Mouse (Mus musculus) olfactory bulb, adult 2 months (tissue): ENCODE results near the gene Cdcp1. TPM values are rescaled to one million over a fixed set of nuclear protein-coding genes. Genes with fewer than 3 reads are reported as not detected.

Experiments used
- H3K27ac ChIP-seq: fragments of 200-500 bp; 2 replicates; pipeline ENCODE4 v1.5.1; 2012; ENCODE audit warnings: low read depth, low read length; ENCODE audit not compliant: insufficient read depth
- H3K4me1 ChIP-seq: fragments of 200-500 bp; 2 replicates; pipeline ENCODE4 v1.6.1; 2012; ENCODE audit warnings: low read length; ENCODE audit not compliant: control insufficient read depth, insufficient read depth
- H3K4me3 ChIP-seq: fragments of 200-500 bp; 2 replicates; pipeline ENCODE4 v1.5.1; 2012; ENCODE audit warnings: mild to moderate bottlenecking, low read depth, low read length, moderate library complexity; ENCODE audit not compliant: insufficient read depth
- CTCF ChIP-seq: fragments of 200-500 bp; IDR thresholded peaks from 2 replicates; pipeline ENCODE4 v1.5.1; 2012; ENCODE audit warnings: low read depth, mild to moderate bottlenecking, low read length, moderate library complexity; ENCODE audit not compliant: insufficient read depth
- POLR2A ChIP-seq: fragments of 200-500 bp; IDR thresholded peaks from 2 replicates; pipeline ENCODE4 v1.6.1; 2012; ENCODE audit warnings: mild to moderate bottlenecking, low read depth, low read length, moderate library complexity; ENCODE audit not compliant: insufficient read depth
- WGBS: fragments of 180-500 bp; shearing (Covaris S2); methylation state at CpG from one replicate; pipeline ENCODE4 v1.1.7; 2018; 5-methylcytosine and 5-hydroxymethylcytosine counted together
- polyA plus RNA-seq: library from polyadenylated mRNA; stranded (reverse); fragments of >200 nt; gene quantifications from 2 replicates; pipeline ENCODE4 v1.2.4, GENCODE M21; 2012; ENCODE audit warnings: low replicate concordance; ENCODE audit not compliant: missing spikeins, insufficient read depth, insufficient read length

The Cdcp1 gene
- polyA plus RNA-seq, 1 experiment = not detected

DNA sequence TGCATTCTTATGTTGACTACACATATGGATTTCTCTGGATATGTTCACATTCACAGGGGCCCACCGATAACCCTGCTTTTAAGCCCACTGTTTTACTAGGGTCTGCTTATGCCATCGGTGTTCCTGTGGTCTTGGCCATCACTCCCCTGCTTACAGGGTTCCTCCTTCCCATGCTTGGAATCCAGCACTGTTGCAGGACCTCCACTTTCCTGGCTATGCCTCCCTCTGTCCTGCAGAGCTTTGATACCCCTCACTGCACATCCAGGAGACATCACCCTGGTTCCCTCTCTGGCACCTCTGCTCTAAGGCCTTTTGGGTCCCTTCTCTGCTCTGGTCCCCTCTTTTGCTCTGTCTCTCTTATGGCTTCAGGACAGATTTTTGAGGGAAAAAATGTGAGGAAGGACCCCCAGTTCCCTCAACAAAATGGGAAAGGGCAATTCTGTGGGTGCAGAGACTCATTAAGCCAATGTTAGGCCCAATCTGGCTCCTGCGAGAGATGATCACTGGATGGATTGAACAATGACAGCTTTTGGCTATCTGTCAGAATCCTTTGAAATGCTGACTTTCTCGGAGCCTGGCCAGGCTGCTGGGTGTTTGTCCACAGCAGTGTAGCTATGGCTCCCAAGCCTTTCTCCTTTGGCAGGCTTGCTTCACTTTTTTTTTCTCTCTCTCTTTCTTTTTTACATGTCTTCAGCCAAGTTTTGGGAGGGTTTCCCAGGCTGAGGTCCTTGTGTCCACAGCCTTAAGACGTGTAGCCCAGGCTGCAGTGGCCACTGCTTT lies 65.4 kb downstream of the Cdcp1 start, which contains the start of gene Clec3b:
TSS of gene Clec3b (plus strand) at position 706 of the 780 bp plus-strand sequence.
- TF ChIP-seq CTCF = no peak
- no peak for TF ChIP-seq POLR2A
- Histone ChIP-seq H3K4me3 (no peak within 1 kb of the TSS), H3K4me1 (no peaks in the 10 kb centered on the region), H3K27ac (no peak within 1 kb of the TSS)
- 73% methylated on average over 5 of the region's 5 CpGs for WGBS

DNA sequence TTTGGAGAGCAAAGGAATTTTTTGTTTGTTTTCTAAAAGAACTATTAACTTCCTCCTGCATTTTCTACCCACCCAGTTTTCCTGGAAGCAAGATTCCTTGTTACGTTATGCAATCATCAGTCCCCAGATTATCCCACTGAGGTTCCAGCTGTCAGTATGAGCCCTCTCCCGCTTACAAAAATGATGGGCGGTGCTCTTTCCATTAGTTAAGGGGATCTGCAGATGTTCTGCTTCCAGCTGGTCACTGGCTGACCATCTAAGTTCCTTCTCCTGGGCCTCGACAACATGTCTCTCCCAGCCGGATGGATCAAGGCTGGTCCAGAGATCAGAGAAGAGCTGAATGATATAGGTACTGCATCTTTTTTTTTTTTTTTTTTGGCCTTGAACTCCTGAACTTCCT lies 67.4 kb downstream of the Cdcp1 start:
- TF ChIP-seq CTCF (no peak), POLR2A (no peak)

DNA sequence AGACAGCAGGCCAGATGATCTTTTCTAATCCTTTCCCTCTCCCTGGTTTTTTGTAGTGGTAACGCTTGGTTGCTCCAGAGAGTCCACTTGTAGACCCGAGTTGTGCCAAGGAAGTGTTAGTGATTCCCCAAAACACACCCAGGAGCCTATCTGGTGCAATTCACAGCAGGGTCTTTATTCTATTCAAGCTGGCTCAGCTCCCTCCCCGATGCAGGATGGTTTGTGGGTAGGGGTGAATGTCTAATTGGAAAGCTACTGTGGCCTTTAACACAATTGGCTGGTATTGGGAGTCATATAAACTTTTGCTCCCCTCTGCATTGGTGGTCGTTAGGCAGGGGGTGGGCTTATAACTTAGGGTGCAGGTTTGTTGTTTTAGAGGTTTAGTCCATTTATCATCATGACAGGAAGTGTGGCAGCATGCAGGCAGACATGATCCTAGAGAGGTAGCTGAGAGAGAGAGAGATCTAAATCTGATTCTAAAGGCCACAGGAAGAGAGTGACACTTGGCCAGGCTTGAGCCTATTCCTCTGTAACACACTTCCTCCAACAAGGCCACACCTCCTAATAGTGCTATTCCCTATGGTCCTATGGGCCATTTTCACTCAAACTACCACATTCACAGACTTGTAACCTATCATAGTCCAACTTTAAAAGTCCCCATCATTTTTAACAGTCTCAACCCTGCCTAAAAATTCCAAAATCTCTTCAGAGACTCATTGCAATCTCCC lies 75.8 kb downstream of the Cdcp1 start:
- Histone ChIP-seq H3K4me3 (no peak overlapping the region), H3K4me1 (peaks cover 6% of the 10 kb centered on the region; the same call in 1 of the 2 replicates), H3K27ac (no peak overlapping the region; the same call in 1 of the 2 replicates)
- 49% methylated on average over 4 of the region's 4 CpGs for WGBS
- TF ChIP-seq POLR2A (no peak), CTCF (no peak)

More for the DNA sequence above, 67.4 kb downstream of the Cdcp1 start:
- 81% methylated on average over 5 of the region's 5 CpGs for WGBS
- Histone ChIP-seq H3K4me1 (no peaks in the 10 kb centered on the region), H3K4me3 (no peak overlapping the region), H3K27ac (no peak overlapping the region)

DNA sequence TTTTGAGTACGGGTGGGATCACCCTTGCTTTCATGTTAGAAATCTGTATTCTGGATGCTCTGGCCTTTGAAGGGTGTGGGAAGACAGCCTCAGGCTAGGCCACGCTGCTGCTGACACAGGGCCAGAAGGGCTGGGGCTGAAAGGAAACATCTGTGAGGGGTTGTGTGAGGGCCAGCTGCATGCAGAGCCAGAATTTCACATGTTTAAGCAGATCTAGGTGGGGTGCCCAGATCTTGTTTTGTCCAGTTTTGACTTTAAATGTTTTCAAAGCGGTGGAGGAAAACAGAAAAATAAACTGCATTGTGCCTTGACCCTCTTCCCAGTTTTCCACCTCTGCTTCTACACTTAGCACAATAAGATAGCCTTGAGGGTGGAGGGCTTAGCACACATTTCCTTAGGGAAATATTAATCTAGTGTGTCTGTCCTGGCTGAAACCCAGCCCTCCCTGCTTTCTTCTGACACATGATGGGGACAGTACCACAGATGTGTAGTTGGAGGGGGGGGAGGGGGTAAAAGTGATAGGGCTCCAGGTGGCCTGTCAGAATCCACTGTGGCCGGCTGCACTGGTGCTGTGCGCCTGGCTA lies 76.9 kb downstream of the Cdcp1 start:
- peaks cover 6% of the 10 kb centered on the region; the same call in 1 of the 2 replicates for H3K4me1 ChIP-seq
- H3K4me3 ChIP-seq = no peak overlapping the region
- H3K27ac ChIP-seq = no peak overlapping the region
- TF ChIP-seq CTCF (no peak), POLR2A (no peak)
- WGBS = 66% methylated on average over 5 of the region's 5 CpGs

DNA sequence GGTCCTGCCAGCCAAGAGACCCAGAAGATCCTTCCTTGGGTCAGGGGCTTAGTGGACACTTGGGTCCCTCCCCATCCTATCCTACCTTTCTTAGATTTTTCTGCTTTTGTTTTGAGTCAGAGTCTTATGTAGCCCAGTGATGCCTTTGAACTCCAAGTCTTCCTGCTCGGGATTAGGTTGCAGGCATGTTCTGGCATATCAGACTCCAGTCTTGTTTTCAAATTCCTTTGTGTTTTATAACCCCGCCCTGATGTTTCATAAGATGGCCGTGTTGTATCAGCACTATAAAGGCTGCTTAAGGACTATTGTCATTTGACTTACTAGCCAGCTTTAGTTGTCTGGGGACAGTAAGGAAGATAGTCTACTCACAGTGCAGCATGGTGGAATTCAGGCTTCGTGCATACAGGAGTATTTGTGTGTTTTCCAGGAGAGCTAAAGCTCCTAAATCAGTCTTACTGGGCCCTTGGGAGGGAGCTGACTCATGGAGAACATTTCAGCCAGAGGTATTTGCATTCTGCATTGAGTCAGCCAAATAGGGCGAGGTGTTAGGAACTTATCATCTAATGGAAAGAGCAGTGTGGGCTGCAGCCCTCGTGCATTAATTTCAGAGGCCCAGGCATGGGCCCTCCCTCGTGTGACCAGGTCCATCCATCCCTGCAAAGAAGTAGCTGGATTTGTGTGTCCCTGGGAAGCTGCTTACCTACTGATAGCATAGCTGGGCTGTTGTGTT lies 78.7 kb downstream of the Cdcp1 start:
- H3K4me3 ChIP-seq = no peak overlapping the region
- TF ChIP-seq CTCF (no peak), POLR2A (no peak)
- H3K27ac ChIP-seq = no peak overlapping the region
- H3K4me1 ChIP-seq = peaks cover 6% of the 10 kb centered on the region; the same call in 1 of the 2 replicates
- WGBS = 68% methylated on average over 7 of the region's 7 CpGs

DNA sequence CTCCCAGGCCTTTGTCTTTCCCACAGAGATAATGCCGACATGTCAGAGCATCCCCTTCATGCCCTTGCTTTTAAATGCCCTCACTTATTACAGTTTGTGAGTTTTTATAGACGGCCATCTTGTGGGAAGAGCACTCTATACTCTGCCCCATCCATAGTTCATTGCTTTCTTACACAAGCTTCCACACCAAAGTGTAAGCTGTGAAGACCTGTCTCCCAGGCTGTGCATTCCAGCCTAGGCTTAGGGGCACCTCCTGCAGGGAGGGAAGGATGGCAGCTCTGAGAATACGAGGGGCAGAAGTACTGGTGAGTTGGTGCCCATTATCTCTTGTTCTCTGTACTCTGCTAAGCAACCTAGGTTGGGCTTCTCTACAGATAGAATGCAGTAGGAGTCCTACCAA lies 82.8 kb downstream of the Cdcp1 start:
- H3K4me1 ChIP-seq = peaks cover 3% of the 10 kb centered on the region; the same call in 1 of the 2 replicates
- H3K27ac ChIP-seq = no peak overlapping the region
- 89% methylated on average over 3 of the region's 3 CpGs for WGBS
- no peak overlapping the region for H3K4me3 ChIP-seq
- TF ChIP-seq POLR2A = no peak

DNA sequence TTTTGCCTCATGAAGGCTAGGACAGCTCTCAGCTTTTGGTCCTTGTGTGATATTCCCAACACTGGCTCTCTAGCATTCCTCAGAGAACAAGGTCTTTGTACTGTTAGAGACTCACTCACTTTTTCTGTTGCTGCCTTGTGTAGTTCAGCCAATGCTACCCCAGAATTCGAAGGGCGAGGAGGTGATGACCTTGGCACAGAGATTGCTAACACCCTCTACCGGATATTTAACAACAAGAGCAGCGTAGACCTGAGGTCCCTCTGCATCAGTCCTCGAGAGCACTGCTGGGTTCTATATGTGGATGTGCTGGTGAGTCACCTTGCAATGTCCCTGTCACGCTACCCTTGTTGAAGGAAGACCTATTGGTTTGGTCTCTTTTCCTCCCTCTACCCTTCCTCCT lies 88.2 kb downstream of the Cdcp1 start:
- Histone ChIP-seq H3K4me3 (no peak overlapping the region), H3K4me1 (no peaks in the 10 kb centered on the region), H3K27ac (no peak overlapping the region)
- 90% methylated on average over 6 of the region's 6 CpGs for WGBS
- TF ChIP-seq POLR2A (no peak), CTCF (no peak)

DNA sequence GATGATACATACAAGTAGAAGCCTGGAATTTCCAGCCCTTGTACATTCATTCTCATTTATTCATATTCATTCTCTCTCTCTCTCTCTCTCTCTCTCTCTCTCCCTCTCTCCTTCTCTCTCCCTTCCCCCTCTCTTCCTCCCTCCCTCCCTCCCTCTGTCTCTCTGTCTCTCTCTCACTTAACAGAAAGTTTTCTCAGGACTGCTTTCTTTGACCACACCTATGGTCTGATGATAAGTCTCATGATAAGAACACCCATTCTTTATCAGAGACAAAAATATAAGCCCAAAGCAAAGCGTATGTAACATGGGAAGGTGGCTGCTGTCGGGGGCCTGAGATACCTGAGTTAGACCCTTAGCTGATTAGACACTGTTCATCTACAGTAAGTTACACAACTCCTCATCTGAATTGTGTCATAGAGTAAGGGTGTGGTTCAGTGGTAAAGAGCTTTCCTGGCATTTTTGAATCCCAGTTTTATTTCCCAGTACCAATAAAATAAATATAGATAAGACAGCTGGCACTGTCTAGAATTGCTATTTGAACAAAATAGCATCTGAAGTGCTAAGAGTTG lies 91.3 kb downstream of the Cdcp1 start:
- TF ChIP-seq POLR2A (no peak), CTCF (no peak)
- WGBS = 93% methylated on average over 2 of the region's 2 CpGs
- no peaks in the 10 kb centered on the region for H3K4me1 ChIP-seq
- H3K27ac ChIP-seq = no peak overlapping the region
- no peak overlapping the region for H3K4me3 ChIP-seq
